Mouse (Mus musculus) Patski (cell line): ENCODE data around the gene Mblac1. TPM values are rescaled to one million over a fixed set of nuclear protein-coding genes. Genes with fewer than 3 reads are reported as not detected.
"Not testable (repeated sequence)": the region's sequence is repeated elsewhere in the genome, so short reads cannot be mapped to it uniquely, and the experiment has no call there.

Source experiments
- ATAC-seq: fragments of 100-300 bp; one replicate; pipeline ENCODE4 v1.8.0; 2021
- CTCF ChIA-PET: fragments of 350-600 bp; sonication (Branson Sonifier 250); formaldehyde crosslinking; loops from one replicate; lab custom pipeline; 2022; ENCODE audit warnings: inconsistent platforms; lab: Charles Lee
- POLR2A ChIA-PET: fragments of 350-600 bp; sonication (Branson Sonifier 250); formaldehyde crosslinking; loops from one replicate; lab custom pipeline; 2022; ENCODE audit warnings: antibody characterized with exemption, inconsistent platforms; lab: Charles Lee
- DNase-seq: peaks from one replicate; pipeline ENCODE4 v3.0.0-alpha.2; 2011; ENCODE audit warnings: low read depth, low spot score
- H3K27me3 ChIP-seq: fragments of 371-371 bp; one replicate; pipeline ENCODE4 v1.5.1; 2021
- CTCF ChIP-seq: fragments of 100-300 bp; IDR thresholded peaks from one replicate; pipeline ENCODE4 v1.5.1; 2021
- in situ Hi-C: fragments of 300-500 bp; cut with MboI; formaldehyde crosslinking; loops from 3 replicates; pipeline ENCODE4 v1.11.1; 2018; ENCODE audit warnings: low pct_unique_long_range_greater_than_20kb, mixed read lengths
- polyA plus RNA-seq: library from polyadenylated mRNA; unstranded; gene quantifications from one replicate; pipeline ENCODE4 v1.2.3, GENCODE M21; 2021

Mblac1 gene
- polyA plus RNA-seq, 1 experiment from 2014 or later, result 11.4 TPM

DNA sequence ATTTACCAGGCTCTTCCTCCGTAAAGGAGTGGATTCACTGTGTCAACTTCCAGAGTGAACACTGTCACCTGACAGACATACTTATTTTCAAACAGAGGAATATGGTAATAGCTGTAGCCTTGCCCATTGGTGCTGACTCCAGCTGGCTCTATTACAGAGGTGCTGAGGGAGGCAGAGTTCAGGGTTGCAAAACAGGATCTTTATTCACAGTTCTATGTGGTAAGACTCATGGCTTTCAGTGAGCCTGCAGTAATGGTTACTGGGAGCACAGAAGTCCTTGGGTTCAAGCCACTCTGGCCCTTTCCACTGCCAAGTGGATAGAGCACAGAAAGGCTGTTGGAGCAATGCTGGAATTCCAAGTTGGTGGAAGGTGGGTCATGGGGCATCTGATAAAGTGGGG lies 13.1 kb downstream of the Mblac1 start:
- no peaks in the 10 kb centered on the region for H3K27me3 ChIP-seq
- no peak for TF ChIP-seq CTCF
- POLR2A ChIA-PET, result no interaction called here
- in situ Hi-C loops, result loop anchor here (5.0 to 10.0 kb wide), 2 partner anchors 45 to 348 kb away; no protein-coding TSS in a partner anchor
- CTCF ChIA-PET, result interaction anchor here (0.9 to 2.3 kb wide), 4 partner anchors 9 to 45 kb away, joined by 3 to 14 read pairs (median 8); partner anchors contain the start of gene Mblac1
- ATAC-seq (peak; percentile 46), DNase-seq (no peak)

DNA sequence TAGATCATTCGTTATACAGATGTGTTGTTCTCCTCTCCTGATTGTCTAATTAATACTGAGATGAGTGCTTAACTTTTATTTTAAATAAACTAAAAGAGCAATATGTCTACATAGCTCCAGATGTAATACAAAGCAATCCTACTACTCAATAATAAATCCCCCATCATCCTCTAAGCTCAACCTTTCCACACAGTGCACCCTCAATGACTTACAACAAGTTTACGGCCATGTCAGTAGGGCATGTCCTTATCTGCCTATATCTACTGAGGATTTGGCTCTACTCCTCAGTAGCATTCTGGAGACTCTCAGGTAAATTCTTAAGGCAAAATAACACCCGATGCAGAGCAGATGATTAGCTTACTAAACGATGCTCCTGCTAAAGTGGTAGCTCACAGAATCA lies 13.8 kb downstream of the Mblac1 start:
- POLR2A ChIA-PET, result interaction anchor here (0.6 kb wide), 1 partner anchor 228 kb away, joined by 3 read pairs; no protein-coding TSS in a partner anchor
- DNase-seq (no peak), ATAC-seq (no peak)
- no peak for TF ChIP-seq CTCF
- no peaks in the 10 kb centered on the region for H3K27me3 ChIP-seq
- in situ Hi-C loops, result loop anchor here (5.0 to 10.0 kb wide), 2 partner anchors 44 to 347 kb away; no protein-coding TSS in a partner anchor
- CTCF ChIA-PET, result interaction anchor here (0.6 to 2.3 kb wide), 6 partner anchors 10 to 405 kb away, joined by 3 to 14 read pairs (median 4); partner anchors contain the start of gene Mblac1

DNA sequence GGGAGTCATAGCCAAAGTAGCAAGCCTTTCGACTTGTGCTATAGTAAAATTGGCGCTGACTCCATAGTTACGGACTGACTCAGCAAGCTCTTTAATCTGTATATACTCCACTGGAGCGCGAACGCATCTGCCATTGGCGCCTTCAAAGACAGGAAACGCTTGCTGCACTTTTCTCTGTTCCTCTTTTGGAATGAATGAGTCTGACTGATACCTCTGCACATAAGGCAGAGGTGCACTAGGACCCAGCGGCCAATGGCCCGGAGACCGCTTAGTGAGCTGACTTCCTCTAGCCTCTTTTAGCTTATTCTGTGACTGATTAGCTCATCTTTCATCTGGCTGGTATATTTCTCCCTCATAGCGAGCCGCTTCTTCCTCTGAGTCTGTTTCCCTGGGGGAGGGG lies 22.5 kb downstream of the Mblac1 start:
- DNase-seq, in situ Hi-C loops, ATAC-seq, POLR2A ChIA-PET, H3K27me3 ChIP-seq: not testable (repeated sequence)
- CTCF ChIA-PET, result interaction anchor here (0.8 kb wide), 1 partner anchor 11 kb away, joined by 3 read pairs; no protein-coding TSS in a partner anchor

DNA sequence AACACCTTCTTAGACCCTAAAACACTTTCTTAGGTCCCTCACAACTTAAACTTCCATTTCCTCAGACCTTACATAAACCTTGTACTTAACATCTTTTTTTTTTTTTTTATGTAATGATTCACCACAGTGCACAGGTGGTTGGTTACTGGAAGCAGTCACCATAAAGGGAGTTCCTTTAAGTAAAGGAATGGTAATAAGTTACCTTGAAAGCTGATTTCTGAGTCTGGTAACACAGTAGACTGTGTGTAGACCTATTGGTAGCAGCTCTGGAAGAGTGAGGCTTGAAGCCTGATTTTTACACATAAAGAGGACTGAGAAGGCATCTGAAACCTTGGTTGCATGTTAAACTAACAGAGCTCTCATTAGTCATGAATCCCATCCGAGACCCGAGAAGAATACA lies 25.8 kb downstream of the Mblac1 start:
- DNase-seq (no peak), ATAC-seq (no peak)
- CTCF ChIA-PET, result interaction anchor here (0.9 to 3.2 kb wide), 7 partner anchors 10 to 34 kb away, joined by 3 to 28 read pairs (median 6); no protein-coding TSS in a partner anchor
- POLR2A ChIA-PET, result interaction anchor here (0.7 kb wide), 1 partner anchor 315 kb away, joined by 6 read pairs; no protein-coding TSS in a partner anchor
- no peak for TF ChIP-seq CTCF
- in situ Hi-C loops, result loop anchor here (10.0 kb wide), 1 partner anchor 305 kb away; no protein-coding TSS in a partner anchor
- H3K27me3 ChIP-seq, result peaks cover 2% of the 10 kb centered on the region

DNA sequence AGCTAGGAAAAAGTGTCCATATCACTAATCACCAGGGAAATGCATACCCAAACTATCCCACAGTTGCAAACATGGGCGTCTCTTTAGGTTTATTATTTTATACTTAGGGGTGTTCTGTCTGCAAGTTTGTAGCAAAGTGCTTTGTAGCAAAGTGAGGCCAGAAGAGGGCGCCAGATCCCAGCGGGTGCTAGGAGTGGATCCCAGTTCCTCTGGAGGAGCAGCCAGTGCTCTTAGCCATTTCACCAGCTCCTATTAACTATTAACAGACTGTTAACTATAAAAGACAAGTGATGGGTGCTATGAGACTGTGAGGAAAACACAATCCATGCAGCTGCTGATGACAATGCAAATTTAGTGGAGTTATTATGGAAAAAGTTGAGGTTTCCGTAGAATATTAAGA lies 28.0 kb downstream of the Mblac1 start:
- ATAC-seq (peak; percentile 90), DNase-seq (no peak)
- TF ChIP-seq CTCF, result peak; percentile 99
- in situ Hi-C loops, result loop anchor here (10.0 kb wide), 1 partner anchor 303 kb away; no protein-coding TSS in a partner anchor
- H3K27me3 ChIP-seq, result peaks cover 2% of the 10 kb centered on the region
- POLR2A ChIA-PET, result interaction anchor here (0.6 to 0.9 kb wide), 3 partner anchors 8 to 483 kb away, joined by 3 to 4 read pairs (median 3); no protein-coding TSS in a partner anchor
- CTCF ChIA-PET, result interaction anchor here (0.6 to 3.2 kb wide), 19 partner anchors 9 to 437 kb away, joined by 3 to 28 read pairs (median 6); partner anchors contain the start of gene Lamtor4

DNA sequence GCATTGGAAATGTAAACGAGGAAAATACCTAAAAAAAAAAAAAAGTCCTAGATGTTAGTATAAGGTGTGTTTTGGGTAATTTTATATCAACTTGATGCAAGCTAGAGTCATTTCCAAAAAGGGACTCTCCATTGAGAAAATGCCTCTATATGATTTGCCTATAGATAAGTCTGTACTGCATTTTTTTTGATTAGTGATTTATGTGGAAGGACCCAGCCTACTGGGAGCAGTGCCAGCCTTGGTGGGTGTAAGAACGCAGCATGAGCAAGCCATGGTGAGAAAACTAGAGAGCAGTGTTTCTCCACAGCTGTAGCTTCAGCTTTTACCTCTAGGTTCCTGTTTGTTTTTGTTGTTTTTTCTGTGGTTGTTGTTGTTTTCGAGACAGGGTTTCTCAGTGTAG lies 29.2 kb downstream of the Mblac1 start:
- DNase-seq, result no peak
- peaks cover 2% of the 10 kb centered on the region for H3K27me3 ChIP-seq
- ChIA-PET CTCF (interaction anchor here (1.4 to 2.7 kb wide), 6 partner anchors 15 to 433 kb away, joined by 4 to 20 read pairs (median 8); no protein-coding TSS in a partner anchor), POLR2A (no interaction called here)
- ATAC-seq, result no peak
- in situ Hi-C loops, result loop anchor here (10.0 kb wide), 1 partner anchor 302 kb away; no protein-coding TSS in a partner anchor
- TF ChIP-seq CTCF, result no peak

DNA sequence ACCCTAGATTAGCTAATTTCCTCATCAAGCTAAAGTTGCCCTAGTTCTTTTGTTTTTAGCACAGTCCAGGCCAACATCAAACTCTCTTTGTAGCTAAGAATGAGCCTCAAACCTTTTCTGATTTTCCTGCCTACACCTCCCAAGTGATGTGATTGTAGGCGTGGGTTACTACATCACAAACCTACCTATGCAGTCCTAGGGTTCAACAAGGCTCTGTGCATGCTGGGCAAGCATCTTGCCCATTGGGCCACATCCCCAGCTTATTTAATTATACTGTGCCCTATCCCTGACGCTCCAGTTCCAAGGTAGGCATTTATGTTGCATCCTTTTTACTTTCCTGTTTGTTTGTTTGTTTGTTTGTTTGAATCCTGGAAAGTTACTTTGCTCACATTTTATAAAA lies 31.6 kb downstream of the Mblac1 start, which contains the start of gene Nxpe5:
Gene Nxpe5, plus strand, starts transcription at position 199 of the 400 bp plus-strand sequence.
- DNase-seq, result no peak
- ChIA-PET POLR2A (interaction anchor here (1.1 kb wide), 1 partner anchor 29 kb away, joined by 3 read pairs; the partner anchor contains the start of gene Lamtor4), CTCF (interaction anchor here (0.8 to 1.6 kb wide), 3 partner anchors 9 to 26 kb away, joined by 3 to 7 read pairs (median 3); no protein-coding TSS in a partner anchor)
- no peaks in the 10 kb centered on the region for H3K27me3 ChIP-seq
- in situ Hi-C loops, result loop anchor here (10.0 kb wide), 1 partner anchor 299 kb away; no protein-coding TSS in a partner anchor
- no peak for TF ChIP-seq CTCF
- ATAC-seq, result no peak

DNA sequence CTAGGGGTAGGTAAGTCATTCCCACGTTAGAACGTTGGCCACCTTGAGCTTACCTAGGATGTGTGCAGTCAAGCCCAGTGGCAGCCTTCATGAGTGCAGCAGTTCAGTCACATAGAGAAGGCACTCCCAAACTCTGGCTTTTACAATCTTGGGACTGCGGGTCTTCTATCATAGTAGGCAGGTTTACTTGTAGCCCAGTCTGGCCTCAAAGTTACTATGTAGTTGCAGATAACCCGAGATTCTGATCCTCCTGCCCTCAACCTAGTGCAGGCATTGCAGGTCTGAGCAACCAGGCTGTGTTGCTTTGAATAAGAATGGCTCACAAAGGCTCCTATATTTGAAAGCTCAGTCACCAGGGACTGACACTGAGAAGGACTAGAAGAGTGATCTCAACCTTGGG lies 32.4 kb downstream of the Mblac1 start:
- ChIA-PET POLR2A (interaction anchor here (1.1 kb wide), 1 partner anchor 28 kb away, joined by 3 read pairs; the partner anchor contains the start of gene Lamtor4), CTCF (interaction anchor here (0.7 to 1.6 kb wide), 4 partner anchors 8 to 27 kb away, joined by 3 to 7 read pairs (median 4); no protein-coding TSS in a partner anchor)
- ATAC-seq (no peak), DNase-seq (no peak)
- in situ Hi-C loops, result loop anchor here (10.0 kb wide), 1 partner anchor 298 kb away; no protein-coding TSS in a partner anchor
- no peak for TF ChIP-seq CTCF
- no peaks in the 10 kb centered on the region for H3K27me3 ChIP-seq

DNA sequence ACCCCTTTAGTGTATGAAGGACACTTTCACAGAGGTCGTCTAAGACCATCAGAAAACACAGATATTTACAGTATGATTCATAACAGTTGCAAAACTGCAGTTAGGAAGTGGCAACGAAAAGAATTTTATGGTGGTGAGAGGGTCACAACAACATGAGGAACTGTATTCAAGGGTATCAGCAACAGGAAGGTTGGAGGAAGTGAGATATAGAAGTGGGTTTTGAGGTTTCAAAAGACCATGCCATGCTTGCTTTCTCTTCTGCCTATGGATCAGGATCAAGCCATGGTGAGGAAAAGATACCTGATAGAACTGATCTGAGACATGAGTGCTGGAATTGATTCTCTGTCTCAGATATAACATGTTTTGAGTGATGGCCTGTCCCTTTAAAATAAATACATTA lies 33.3 kb downstream of the Mblac1 start:
- H3K27me3 ChIP-seq, result no peaks in the 10 kb centered on the region
- in situ Hi-C loops, result loop anchor here (10.0 kb wide), 1 partner anchor 297 kb away; no protein-coding TSS in a partner anchor
- POLR2A ChIA-PET, result no interaction called here
- DNase-seq (no peak), ATAC-seq (no peak)
- no peak for TF ChIP-seq CTCF
- CTCF ChIA-PET, result interaction anchor here (1.0 to 1.2 kb wide), 2 partner anchors 11 kb away, joined by 3 to 5 read pairs; no protein-coding TSS in a partner anchor

DNA sequence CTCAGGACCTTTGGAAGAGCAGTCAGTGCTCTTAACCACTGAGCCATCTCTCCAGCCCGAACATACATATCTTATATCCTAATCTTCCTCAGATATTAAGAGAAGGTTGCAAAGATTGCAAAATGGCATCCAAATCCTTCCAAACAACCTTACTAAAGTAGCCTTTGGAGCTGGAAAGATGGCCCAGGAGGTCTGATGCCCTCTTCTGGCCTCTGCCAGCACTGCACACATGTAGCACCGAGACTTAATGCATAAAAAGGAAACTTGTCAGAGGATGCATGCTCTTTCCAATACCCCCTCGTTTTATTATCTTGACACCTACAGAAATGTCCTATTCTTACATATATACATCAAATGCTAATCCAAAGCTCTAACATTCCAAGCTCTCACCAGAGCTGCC lies 33.9 kb downstream of the Mblac1 start:
- DNase-seq, result no peak
- H3K27me3 ChIP-seq, result no peaks in the 10 kb centered on the region
- in situ Hi-C loops, result loop anchor here (10.0 kb wide), 1 partner anchor 297 kb away; no protein-coding TSS in a partner anchor
- ChIA-PET POLR2A (no interaction called here), CTCF (interaction anchor here (0.8 to 1.2 kb wide), 4 partner anchors 9 to 19 kb away, joined by 3 to 5 read pairs (median 4); no protein-coding TSS in a partner anchor)
- ATAC-seq, result no peak
- TF ChIP-seq CTCF, result peak; percentile 91
